Mouse (Mus musculus): ENCODE results near the gene Taar5.

DNA sequence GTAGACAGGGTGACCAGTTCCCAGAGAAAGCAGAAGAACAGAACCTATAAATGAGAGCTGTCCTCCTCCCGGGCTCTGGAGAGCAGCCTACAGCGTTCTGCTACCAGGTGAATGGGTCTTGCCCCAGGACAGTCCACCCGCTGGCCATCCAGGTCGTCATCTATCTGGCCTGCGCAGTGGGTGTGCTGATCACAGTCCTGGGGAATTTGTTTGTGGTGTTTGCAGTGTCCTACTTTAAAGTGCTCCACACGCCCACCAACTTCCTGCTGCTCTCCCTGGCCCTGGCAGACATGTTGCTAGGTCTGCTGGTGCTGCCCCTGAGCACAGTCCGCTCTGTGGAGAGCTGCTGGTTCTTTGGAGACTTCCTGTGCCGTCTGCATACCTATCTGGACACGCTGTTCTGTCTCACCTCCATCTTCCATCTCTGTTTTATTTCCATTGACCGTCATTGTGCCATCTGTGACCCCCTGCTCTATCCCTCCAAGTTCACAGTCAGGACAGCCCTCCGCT, at the start of gene Taar5:
- TF ChIP-seq POLR2A (IDR thresholded peaks at IDR 0.05; ENCODE audit: borderline replicate concordance, insufficient read depth, low read length) (no peak), CTCF (IDR thresholded peaks at IDR 0.05; ENCODE audit: borderline replicate concordance, insufficient read depth, low read depth, low read length) (no peak)

Data from cerebellum, adult 2 months (tissue).